Comparison of ENCODE assay signal across 17 mouse cellular contexts in genomic region chr14:7833458-7833857, GRCm38 (mm10). TPM values are rescaled to one million over a fixed set of nuclear protein-coding genes. Genes with fewer than 3 reads are reported as not detected.
"Had no signal": no experiment of that assay in that cellular context is flagged by ENCODE, and none has a peak within 500 bp of the region (broad histone marks: within the 10 kb centered on the region; RNA-seq: fewer than 3 reads in every experiment).

No protein-coding gene starts in this region.

- H3K27ac ChIP-seq: kidney, postnatal 0 days; left cerebral cortex, adult 2 months; lung, embryonic 15.5 days; midbrain, embryonic 13.5 days; neural tube, embryonic 12.5 days had no signal

- H3K9me3 ChIP-seq: lung, embryonic 15.5 days; midbrain, embryonic 13.5 days had no signal

- ATAC-seq: intestine, embryonic 16.5 days; midbrain, embryonic 13.5 days had no signal

- H3K4me3 ChIP-seq: layer of hippocampus, adult 2 months; left cerebral cortex, adult 2 months; lung, embryonic 15.5 days; midbrain, embryonic 13.5 days; neural tube, embryonic 12.5 days had no signal

- H3K27me3 ChIP-seq: lung, embryonic 15.5 days; midbrain, embryonic 13.5 days; neural tube, embryonic 12.5 days had no signal

- DNase-seq: kidney, adult 9 months; kidney, postnatal 4 days; lung, postnatal 14 days; right cerebral cortex, postnatal 14 days; thymus, adult 18-20 months; thymus, postnatal 14 days had no signal

- H3K9ac ChIP-seq: lung, embryonic 15.5 days; midbrain, embryonic 13.5 days; neural tube, embryonic 12.5 days had no signal

- H3K4me2 ChIP-seq: liver, embryonic 11.5 days; lung, embryonic 15.5 days; midbrain, embryonic 13.5 days; neural tube, embryonic 12.5 days had no signal

- H3K36me3 ChIP-seq: lung, embryonic 15.5 days; midbrain, embryonic 13.5 days; neural tube, embryonic 12.5 days had no signal

- H3K4me1 ChIP-seq: lung, embryonic 15.5 days had no signal

RNA-seq across cellular contexts. Expression of gene Gm26661, which starts 42.1 kb away (rescaled TPM):
- polyA plus RNA-seq: intestine, embryonic 16.5 days; kidney, postnatal 0 days; limb, embryonic 11.5 days; liver, embryonic 11.5 days; liver, embryonic 16.5 days; lung, embryonic 15.5 days; midbrain, embryonic 13.5 days; neural tube, embryonic 12.5 days; stomach, embryonic 16.5 days had no signal
